Mouse (Mus musculus) layer of hippocampus, postnatal 25 days (tissue): ENCODE measurements around the gene Ccr7. TPM values are rescaled to one million over a fixed set of nuclear protein-coding genes. Genes with fewer than 3 reads are reported as not detected.

Source experiments
- DNase-seq, 2 experiments: peaks; one replicate each; pipeline ENCODE4 v3.0.0; 2022; ENCODE audit warnings: mixed read lengths in 2 of 2, low spot score in 1 of 2; ENCODE audit errors: extremely low spot score in 1 of 2
- total RNA-seq, 2 experiments: library from RNA; stranded (reverse); gene quantifications; 2 replicates each; pipeline ENCODE4 v1.2.3; 2021

The Ccr7 gene
- total RNA-seq, 2 experiments from 2014 or later, result not detected

DNA sequence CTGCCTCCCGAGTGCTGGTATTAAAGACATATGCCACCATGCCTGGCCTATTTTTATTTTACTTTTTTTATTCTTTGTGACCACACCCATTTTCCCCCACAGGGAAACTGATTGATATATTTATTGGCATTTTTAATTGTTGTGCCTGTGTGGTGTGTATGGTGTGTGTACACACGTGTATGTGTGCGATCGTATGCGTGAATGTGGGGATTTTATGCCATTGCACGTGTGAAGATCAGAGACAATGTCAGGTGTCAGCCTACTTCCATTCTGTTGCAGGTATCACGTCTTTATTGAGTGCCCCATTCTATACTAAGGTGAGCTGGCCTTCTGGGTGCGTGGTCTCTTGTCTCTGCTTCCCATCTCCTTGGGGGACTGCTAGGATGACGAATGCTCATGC lies 940 bp upstream of the Ccr7 start:
- DNase-seq, result no peak

GRCm38 (mm10) chr11:99153767-99154753 lies 817 bp downstream of the Ccr7 start:
- DNase-seq, result no peak

DNA sequence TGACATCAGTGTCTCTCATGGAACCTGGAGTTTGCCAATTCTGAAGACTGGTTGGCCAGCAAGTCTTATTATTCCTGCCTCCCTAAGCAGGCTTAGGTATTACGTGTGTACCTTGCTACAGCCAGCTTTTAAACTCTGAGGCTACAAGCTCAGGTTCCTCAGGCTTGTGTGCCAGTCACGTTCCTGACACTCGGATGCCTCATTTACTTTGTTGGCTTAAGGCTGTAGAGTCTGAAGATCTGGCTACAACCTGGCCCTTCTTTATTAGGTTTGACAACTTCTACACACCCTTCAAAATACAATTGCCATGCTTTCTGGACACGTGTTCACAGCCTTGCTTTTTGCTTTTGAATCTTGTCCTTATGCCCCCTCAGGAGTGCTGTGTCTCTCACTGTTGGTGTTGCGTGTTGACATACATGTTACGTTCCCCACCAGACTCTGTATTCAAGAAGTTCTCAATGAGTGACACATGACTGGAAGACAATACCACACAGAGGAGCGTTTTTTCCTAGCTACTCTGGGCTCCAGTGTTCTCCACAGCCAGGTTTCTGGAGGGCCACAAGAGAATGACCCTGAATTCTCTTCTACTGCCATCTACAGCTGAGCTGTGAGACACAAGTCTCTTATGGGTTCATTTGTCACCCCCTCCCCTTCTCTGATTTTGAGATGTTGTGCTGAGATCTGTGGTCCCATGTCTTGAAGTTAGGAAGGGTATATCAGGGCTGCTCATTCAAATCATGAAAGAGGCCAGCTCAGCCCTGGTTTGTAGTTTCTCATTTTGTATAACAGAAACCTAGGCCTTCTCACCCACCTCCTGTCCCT lies 2.3 kb downstream of the Ccr7 start:
- DNase-seq, result no peak

DNA sequence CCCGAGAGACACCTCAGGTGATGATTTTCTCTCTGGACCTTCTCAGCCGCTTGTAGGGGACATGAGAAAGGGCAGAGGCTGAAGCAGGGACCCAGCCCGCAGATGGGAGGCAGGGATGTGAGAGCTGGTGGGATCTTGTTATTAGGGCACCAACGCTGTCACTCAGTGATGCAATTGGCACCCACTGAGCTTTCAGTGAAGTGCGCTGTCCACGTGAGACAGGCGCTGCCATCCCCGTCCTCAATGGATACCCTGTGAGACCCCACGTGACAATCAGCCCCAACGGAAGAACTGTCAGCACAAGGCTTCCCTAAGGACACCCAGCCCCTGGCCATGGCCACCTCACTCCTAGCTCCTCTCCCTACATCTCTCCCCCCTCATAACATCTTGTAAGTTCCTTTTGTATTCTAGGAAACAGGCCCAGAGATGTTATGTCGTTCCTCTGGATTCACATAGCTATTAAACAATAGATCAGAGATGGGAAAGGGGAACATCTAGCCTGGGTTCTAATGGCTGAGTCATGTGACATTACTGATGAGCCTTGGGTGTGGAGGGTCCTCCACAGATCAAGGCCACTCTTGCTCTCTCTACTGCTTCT lies 3.4 kb downstream of the Ccr7 start:
- DNase-seq, result no peak

DNA sequence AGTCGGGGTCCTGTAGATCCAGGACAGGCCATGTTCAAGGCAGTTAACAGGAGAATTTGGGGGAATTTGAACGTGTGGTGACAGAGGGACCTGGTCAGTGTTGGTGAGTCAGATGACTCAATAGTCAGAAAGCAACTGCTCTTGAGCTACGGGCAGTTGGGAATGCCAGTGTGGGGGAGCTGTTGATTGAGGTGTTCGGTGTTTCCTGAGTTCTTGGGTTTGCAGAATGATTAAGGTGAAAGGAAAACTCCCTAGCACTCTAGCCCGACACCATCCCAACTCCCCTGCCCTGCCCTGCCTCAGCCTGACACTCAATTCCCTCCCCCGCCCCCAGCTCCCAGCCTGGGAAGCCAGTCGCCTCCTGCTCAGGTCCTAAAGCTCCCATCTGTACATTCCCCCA lies 4.0 kb downstream of the Ccr7 start:
- DNase-seq, result no peak

GRCm38 (mm10) chr11:99149898-99150757 lies 4.7 kb downstream of the Ccr7 start:
- DNase-seq, result peak; percentile 71 to 87

- DNase-seq, result no peak
Observed at GRCm38 (mm10) chr11:99148896-99149703, 5.8 kb downstream of the Ccr7 start.

DNA sequence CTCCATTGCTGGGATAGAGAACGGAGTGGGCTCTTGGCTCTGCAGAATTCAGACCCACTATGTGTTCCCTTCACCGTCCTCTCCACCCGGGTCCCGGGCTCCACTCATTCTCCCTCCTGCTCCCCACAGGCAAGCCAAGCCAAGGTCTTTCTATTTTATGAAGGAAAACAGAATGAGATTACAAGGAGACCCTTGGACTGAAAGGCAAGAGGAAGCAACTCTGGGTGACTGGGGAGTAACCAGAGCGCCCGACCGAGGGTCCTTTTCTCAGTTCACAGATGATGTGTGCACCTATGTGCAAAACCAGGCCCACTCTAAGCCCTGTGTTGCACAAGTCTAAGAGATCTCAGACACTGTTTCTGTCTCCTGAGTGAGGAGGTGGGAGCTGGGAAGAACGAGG lies 6.5 kb downstream of the Ccr7 start:
- no peak for DNase-seq

- no peak for DNase-seq
Observed at GRCm38 (mm10) chr11:99147920-99148289, 7.0 kb downstream of the Ccr7 start.

GRCm38 (mm10) chr11:99147041-99147919 lies 7.6 kb downstream of the Ccr7 start:
- no peak for DNase-seq

DNA sequence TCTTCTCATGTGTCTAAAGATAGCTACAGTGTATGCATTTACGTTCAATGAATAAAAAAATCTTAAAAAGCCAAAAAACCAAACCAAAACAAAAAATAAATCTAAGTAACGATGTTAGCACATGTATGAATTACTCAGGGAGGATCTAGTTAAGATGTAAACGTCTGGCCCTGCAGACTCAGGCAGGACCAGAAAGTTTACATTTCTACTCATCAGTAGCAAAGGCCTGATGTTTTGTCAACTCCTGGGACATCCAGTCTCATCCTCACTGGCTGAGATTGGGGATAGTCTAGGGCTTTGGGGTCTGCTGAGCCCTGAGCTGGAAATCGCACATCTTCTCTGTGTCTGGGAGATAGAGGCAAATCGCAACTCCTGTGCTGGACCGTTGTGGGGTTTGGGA lies 8.3 kb downstream of the Ccr7 start:
- DNase-seq, result no peak

DNA sequence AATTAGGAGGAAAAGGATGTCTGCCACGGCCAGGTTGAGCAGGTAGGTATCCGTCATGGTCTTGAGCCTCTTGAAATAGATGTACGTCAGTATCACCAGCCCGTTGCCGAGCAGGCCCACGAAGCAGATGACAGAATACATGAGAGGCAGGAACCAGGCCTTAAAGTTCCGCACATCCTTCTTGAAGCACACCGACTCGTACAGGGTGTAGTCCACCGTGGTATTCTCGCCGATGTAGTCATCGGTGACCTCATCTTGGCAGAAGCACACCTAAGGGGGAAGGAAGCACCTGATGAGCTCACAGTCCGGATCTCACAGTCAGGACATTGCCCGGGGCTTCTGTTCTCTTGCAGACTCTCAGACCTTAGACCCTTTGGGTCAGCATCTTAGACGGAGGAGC lies 9.1 kb downstream of the Ccr7 start:
- no peak for DNase-seq

GRCm38 (mm10) chr11:99144940-99145339 lies 9.9 kb downstream of the Ccr7 start:
- DNase-seq, result no peak

DNA sequence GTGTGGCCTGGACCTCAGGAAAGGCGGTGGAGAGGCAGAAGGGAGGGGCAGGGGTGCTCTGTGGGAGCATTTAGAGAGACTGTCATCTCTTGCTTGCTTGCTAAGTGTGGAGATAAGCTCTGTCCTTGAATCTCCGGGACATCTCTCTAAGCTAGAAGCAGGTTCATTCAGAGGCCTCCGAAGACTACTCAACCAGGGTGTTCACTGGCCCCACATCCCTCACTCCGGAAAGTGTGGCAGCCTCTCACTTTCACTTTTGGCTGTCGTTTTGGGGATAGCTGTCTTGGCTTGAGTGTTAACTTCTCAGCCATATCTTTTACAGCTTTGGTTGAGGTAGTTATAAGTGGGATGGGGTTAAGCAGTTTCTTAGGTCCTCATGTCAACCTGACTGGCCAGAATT lies 10.4 kb downstream of the Ccr7 start:
- no peak for DNase-seq

DNA sequence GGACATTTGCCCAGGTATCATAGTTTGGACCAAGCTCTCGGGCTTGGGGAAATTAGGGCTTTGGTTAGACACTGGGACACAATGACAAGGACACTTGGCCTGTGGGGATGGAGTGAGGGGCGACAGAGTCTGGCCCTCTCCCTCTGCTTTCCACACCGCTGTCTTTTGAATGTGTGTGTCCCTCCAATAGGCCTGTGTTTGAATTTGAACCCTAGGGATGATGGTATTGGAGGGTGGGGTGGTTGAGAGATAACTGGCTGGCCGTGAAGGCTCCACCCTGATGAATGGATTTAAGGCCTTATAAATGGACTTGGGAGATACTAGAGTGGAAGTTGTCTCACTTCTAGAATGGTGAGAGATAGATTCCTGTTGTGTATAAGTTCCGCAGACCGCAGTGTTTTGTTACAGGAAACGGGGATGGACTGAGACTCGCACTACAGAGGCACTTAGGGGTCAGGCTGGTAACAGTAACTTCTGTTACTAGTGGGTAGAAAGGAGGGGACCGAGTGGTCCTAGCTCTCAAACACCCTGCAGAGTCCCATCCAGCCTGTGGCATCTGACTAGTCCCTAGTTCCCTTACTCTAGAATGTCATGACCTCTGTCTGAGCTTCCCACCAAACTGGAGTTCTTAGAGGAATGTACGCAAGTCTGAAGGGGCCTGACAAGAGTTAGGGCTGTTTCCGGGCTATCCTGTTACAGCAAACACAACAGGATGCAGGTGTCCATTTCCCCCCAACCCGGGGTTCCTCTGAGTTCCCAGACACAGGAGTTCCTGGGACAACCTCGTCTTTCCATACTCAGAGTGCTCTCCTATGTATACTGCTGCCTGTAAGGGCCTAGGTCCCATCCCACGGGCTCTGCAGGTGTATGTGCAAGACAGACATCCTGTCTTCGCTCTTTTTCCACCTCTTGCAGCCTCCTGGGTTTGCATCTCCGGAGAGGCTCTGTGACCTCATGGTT lies 11.5 kb downstream of the Ccr7 start:
- DNase-seq, result no peak

- no peak for DNase-seq
Observed at GRCm38 (mm10) chr11:99142493-99143095, 12.3 kb downstream of the Ccr7 start.

- DNase-seq, result no peak
Observed at GRCm38 (mm10) chr11:99142046-99142445, 12.8 kb downstream of the Ccr7 start.
